Comparison of ENCODE assay signal across 23 mouse cellular contexts in genomic region chr10:62965796-62966195, GRCm38 (mm10).
"Had no signal": no experiment of that assay in that cellular context is flagged by ENCODE, and none has a peak within 500 bp of the region (broad histone marks: within the 10 kb centered on the region; RNA-seq: fewer than 3 reads in every experiment).

No protein-coding gene starts in this region.

- H3K4me1 ChIP-seq: heart, embryonic 10.5 days; heart, embryonic 12.5 days; hindbrain, embryonic 10.5 days; hindbrain, embryonic 12.5 days; intestine, embryonic 15.5 days; limb, embryonic 13.5 days; limb, embryonic 15.5 days had no signal

- DNase-seq: gastrocnemius, adult 2 months; gastrocnemius, postnatal 10 days; gastrocnemius, postnatal 25 days; heart, adult 18-20 months; heart, postnatal 10 days; heart, postnatal 4 days; kidney, adult 18-20 months; kidney, adult 8-10 months had no signal

- H3K4me2 ChIP-seq: heart, embryonic 12.5 days; hindbrain, embryonic 12.5 days; hindbrain, embryonic 14.5 days; intestine, embryonic 15.5 days; limb, embryonic 13.5 days; limb, embryonic 15.5 days had no signal

- H3K9me3 ChIP-seq: heart, embryonic 10.5 days; heart, embryonic 12.5 days; hindbrain, embryonic 10.5 days; hindbrain, embryonic 12.5 days; intestine, embryonic 15.5 days; limb, embryonic 13.5 days; limb, embryonic 15.5 days had no signal

- H3K27me3 ChIP-seq: heart, embryonic 12.5 days; hindbrain, embryonic 12.5 days; intestine, embryonic 15.5 days; limb, embryonic 13.5 days; limb, embryonic 15.5 days had no signal

- H3K4me3 ChIP-seq: gastrocnemius, adult 2 months; heart, embryonic 10.5 days; heart, embryonic 12.5 days; hindbrain, embryonic 10.5 days; hindbrain, embryonic 12.5 days; intestine, embryonic 15.5 days; layer of hippocampus, adult 2 months; left cerebral cortex, adult 2 months; limb, embryonic 13.5 days; limb, embryonic 15.5 days had no signal

- H3K27ac ChIP-seq: gastrocnemius, adult 2 months; heart, embryonic 10.5 days; hindbrain, embryonic 10.5 days; hindbrain, embryonic 12.5 days; hindbrain, embryonic 14.5 days; intestine, embryonic 15.5 days; layer of hippocampus, adult 2 months; left cerebral cortex, adult 2 months; limb, embryonic 13.5 days; limb, embryonic 15.5 days; liver, embryonic 14.5 days had no signal

- H3K9ac ChIP-seq: heart, embryonic 12.5 days; hindbrain, embryonic 12.5 days; hindbrain, embryonic 14.5 days; intestine, embryonic 15.5 days; limb, embryonic 13.5 days; limb, embryonic 15.5 days; liver, embryonic 14.5 days had no signal

- ATAC-seq: forebrain, embryonic 16.5 days; hindbrain, embryonic 16.5 days; inflammation-experienced regulatory T-cells, adult 6 months; intestine, embryonic 15.5 days; intestine, postnatal 0 days had no signal
